Mouse (Mus musculus) kidney, adult 2 months (tissue): ENCODE data around the gene Pex7.

ENCODE experiments used
- CTCF ChIP-seq: fragments of 200-500 bp; conservative IDR thresholded peaks from 2 replicates; pipeline ENCODE4 v1.5.1; 2011; ENCODE audit warnings: low read depth, mild to moderate bottlenecking, control low read depth, low read length, moderate library complexity, mixed read lengths; ENCODE audit not compliant: insufficient read depth, insufficient read length
- POLR2A ChIP-seq: fragments of 200-500 bp; IDR thresholded peaks from one replicate; pipeline ENCODE4 v1.6.1; 2011; ENCODE audit warnings: low read depth, low read length, control low read depth

GRCm38 (mm10) chr10:19852776-19853175, 54.7 kb downstream of the Pex7 start:
- no peak for TF ChIP-seq CTCF
- TF ChIP-seq POLR2A, result no peak
